Mouse (Mus musculus) layer of hippocampus, adult 9-11 months (tissue): Measurements from ENCODE around the gene Tcl1b4.
A peak's percentile ranks its signal among the peaks of the same experiment; 100 is the strongest.
"Not testable (repeated sequence)": the region's sequence is repeated elsewhere in the genome, so short reads cannot be mapped to it uniquely, and the experiment has no call there.

Experiments
- DNase-seq: peaks from one replicate; pipeline ENCODE4 v3.0.0; 2022

Tcl1b4 gene

GRCm38 (mm10) chr12:105201657-105202056, at the start of gene Tcl1b4:
Tcl1b4 (plus strand) TSS chr12:105201957.
- not testable (repeated sequence) for DNase-seq

- DNase-seq, result not testable (repeated sequence)
These were observed 46.5 kb upstream of the Tcl1b4 start for GRCm38 (mm10) chr12:105155286-105155685.

DNA sequence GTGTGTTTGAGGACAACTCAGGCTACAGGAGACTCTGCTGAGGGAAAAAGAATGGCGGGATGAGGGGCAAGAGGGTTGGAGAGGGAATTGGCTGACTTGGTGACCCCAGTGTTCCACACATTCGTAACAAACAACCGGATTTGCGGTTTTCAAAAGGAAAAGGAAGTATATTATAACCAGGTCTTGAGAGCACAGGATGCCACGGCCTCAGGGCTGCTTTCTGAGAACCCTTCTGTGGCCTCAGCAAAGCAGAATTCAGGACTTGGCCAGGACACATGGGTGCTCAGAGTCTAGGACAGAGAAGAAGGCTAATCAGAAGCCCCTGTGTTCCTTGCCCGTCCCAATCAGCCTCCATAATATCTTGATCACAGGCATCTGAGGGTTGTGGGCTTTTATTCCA, 42.9 kb upstream of the Tcl1b4 start:
- no peak for DNase-seq

DNA sequence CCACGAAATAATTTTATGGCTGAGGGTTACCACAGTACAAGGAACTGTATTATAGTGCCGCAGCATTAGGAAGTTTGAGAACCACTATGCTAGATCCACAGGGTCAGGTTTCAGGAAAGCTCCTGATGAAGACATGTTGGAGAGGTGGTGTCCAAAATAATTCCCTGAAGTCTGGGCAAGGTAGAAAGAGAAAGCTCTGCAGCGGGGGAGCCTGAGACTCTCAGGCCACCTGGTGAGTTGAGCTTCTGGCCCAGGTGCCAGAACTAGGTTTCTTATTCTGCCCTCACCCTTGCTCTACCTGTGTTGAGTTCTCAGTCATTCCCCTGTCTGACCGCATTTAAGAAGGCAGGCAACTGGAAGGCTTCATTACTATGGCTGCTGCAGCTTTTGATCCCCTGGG, 42.4 kb upstream of the Tcl1b4 start, which contains the start of gene Tcl1b1:
Tcl1b1 (plus strand) TSS at position 301 of the 400 bp plus-strand sequence.
- no peak for DNase-seq

DNA sequence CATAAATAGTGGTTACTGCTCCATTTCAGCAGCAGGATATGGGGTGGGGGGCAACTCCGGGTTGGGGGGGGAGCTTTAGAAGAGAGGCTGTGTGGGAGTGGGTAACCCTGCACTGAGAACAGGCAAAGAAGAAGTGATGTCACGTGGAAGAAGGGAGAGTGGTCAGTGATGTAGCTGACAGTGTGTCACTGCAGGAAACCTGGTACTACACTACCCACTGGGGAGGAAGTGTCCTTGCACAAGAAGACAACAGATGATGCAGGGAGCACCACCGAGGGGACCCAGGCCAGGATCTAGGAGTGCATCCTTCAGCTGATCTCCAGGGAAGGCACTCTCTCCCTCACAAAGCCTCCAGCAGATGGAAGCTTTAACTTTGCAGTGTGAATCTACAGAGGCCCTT, 35.0 kb upstream of the Tcl1b4 start:
- DNase-seq, result no peak

- DNase-seq, result no peak
These were observed 28.4 kb upstream of the Tcl1b4 start for GRCm38 (mm10) chr12:105173366-105173765.

DNA sequence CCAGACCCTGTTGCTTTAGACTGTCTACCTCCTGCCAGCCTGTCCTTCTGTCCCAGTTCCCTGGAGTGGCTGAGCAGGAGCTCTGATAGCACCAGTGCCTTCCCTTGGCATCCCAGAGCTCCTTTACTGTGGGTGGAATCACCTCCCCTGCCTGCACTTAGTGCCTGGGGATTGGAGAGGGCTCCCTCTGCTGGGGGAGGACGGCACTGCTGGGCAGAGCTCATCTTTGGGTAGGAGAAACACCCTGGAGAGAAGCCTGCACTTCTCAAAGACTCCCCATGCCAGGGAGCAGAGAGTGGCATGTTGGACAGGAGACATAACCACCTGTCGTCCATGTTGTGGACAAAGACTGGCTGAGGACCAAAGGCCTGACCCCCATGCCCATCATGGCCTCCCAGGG, 27.4 kb upstream of the Tcl1b4 start:
- peak; percentile 5 for DNase-seq

GRCm38 (mm10) chr12:105176044-105176443, 25.7 kb upstream of the Tcl1b4 start, which contains the start of gene Tcl1b5:
Tcl1b5 (plus strand) TSS chr12:105176344.
- not testable (repeated sequence) for DNase-seq

GRCm38 (mm10) chr12:105181040-105181644, 20.6 kb upstream of the Tcl1b4 start:
- not testable (repeated sequence) for DNase-seq

DNA sequence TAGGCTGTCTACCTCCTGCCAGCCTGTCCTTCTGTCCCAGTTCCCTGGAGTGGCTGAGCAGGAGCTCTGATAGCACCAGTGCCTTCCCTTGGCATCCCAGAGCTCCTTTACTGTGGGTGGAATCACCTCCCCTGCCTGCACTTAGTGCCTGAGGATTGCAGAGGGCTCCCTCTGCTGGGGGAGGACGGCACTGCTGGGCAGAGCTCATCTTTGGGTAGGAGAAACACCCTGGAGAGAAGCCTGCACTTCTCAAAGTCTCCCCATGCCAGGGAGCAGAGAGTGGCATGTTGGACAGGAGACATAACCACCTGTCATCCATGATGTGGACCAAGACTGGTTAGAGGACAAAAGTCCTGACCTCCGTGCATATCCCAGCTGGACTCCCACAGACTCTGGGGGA, 12.8 kb upstream of the Tcl1b4 start:
- DNase-seq, result not testable (repeated sequence)

- DNase-seq, result not testable (repeated sequence)
These were observed 11.0 kb upstream of the Tcl1b4 start, which contains the start of gene Tcl1b3 for GRCm38 (mm10) chr12:105190743-105191142. Tcl1b3 (plus strand) TSS chr12:105191043.

DNA sequence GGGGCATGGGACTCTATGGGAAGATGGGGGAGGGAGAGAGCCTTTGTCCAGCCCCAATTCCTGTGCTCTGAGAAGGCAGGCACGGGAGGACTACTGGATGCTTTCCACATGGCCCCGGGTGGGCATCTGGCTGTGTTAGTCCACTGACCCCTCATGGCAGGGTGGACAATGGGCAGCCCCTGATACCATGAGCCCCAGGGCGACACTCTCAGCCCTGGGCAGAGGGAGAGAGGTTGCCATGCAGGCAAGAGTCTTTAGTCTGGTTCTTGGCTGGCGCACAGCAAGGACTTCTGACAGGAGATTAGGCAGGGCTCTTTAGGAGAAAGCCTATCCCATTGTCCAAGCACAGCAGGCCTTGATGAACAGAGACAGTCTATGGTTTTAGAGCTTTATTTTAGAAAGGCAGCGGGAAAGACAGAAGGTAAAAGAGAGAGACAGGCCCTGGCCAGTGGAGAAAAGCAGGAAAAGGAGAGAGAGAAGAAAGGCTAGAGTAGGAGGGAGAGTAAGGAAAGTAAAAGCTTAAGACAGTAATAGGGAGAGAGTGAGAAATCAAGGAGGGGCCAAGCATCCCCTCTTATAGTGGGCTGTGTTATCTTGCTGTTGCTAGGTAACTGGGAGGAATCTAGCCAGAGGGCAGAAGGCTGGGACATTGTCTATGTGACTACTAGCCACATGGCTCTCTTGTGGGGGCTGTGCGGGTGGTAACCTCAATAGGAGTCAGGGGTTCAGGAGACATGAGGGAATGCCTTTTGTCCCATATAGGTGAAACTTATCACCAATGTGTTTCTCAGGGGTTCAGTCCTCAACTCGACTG, 1.9 kb upstream of the Tcl1b4 start:
- not testable (repeated sequence) for DNase-seq

DNA sequence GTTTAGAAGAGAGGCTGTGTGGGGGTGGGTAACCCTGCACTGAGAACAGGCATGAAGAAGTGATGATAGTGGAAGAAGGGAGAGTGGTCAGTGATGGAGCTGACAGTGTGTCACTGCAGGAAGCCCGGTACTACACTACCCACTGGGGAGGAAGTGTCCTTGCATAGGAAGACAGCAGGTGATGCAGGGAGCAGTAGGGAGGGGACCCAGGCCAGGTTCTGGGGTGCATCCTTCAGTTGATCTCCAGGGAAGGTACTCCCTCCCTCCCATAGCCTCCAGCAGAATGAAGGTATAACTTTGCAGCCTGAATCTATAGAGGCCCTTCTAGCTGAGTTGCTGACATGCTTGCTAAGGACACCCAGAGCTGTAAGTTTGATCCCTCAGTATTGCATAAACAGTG, 5.3 kb downstream of the Tcl1b4 start:
- DNase-seq, result no peak

- DNase-seq, result no peak
These were observed 6.7 kb downstream of the Tcl1b4 start for GRCm38 (mm10) chr12:105208441-105208840.

DNA sequence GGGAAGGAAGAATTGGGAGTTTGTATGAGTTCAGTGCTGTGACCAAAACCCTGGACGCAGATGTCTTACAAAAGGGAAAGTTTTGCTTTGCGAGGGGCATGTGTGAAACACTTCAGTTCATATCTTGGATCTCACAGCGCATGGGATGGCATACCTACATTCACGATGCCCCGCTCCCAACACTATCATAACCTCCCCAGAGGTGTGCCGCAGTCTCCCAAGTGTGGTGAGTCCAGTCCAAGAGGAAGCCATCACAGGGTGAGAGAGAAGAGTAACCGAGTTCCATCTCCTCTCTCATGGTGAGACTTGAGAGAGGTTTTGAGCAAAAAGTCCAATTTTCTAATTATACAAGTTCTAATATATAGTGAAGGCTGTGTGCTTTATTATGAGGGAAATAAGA, 7.5 kb downstream of the Tcl1b4 start:
- DNase-seq, result no peak

DNA sequence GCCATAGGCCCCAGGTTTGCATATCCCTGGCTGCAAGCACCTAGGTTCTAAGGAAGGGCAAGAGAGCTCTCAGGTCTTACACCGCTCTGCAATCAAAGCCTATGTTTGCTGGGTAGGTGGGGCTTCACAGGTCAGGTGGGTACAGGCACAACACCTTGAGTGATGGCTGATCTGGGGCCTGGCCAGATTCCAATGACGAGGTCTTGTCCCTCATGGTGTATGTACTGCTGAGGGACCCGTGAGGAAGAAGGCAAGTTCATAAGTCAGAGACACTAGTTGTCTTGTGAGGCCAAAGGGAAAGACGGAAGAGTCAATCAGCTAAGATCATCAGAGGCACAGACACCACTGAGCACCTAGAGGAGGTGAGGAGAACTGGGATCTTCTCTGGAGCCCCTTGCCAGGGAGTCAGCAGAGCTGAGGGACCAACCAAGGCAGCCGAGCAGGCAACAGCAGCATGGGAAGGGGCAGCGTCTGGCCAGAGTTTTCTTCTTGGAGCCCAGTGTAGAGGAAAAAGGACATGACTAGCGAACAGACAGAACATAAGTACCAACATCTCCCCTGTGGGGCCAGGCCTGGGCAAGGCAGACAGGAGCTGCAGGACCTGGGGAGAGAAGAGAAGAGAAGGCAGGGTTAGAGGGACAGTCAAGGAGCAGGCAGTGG, 15.5 kb downstream of the Tcl1b4 start:
- DNase-seq, result no peak

DNA sequence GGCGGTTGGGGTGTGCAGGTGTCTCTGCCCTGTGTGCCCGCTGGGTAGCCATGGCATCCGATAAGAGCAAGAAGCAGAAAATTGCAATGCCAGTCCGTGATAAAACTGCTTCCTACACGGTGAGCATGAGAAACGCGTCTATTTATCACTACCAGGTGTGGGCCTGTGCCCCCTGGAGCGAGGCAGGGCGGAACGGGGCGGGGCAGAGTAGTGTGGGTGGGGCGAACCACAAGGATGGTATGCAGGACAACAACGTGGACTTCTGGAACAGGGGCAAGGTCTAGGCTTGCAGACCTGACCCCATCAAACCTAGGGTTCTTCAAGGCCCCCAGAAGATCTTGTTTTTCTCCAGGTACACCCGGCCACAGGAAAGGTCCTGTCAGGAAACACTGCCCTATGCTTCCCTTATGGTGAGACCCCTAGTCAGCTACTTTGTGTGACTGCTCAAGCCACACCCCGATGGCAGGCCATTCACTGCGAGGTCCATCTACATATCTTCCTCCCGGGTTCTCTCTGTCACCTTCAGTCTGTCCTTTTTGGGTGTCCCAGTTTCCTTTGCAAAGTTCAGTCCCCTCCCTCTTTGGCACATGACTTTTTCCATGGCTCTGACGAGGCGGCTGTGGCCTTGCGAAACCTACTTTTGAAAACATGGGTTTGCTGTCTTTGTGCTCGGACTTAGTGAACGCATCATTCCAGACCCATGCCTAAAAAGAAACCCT, 21.0 kb downstream of the Tcl1b4 start, which contains the start of gene Tcl1:
Tcl1 (minus strand) TSS at position 193 of the 719 bp plus-strand sequence.
- DNase-seq, result no peak

DNA sequence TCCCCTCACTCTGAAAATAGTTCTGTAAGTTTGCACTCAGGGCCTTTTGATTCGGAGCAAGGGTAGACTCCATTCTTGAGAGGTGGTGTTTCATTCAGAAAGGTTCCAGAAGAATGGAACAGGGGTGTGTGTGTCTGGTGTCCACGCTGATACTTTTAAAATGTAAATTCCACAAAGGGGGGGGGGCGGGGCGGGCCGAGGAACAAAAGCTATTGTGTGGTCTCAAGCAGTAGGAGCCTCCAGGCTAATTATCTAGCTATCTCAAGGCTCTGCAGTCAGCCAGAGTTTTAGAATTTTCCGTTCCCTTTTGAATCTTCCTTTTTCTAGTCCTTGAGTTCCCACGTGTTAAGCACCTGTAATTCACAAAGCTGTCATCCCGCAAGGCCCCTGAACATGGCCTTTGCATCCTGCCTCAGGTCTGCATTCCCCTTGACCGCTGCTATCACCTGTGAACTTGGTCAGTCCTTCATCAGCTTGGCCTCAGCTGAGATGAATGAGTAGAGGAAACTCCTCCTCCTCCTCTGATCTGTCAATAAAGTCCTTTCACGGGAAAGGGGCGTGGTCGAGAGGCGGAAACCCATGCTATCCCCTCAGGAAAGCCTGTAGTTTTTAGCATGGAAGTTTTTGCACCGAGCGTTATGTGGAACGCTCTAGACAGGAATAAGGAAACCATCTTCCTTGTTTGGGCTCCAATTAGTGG, 23.0 kb downstream of the Tcl1b4 start:
- no peak for DNase-seq

DNA sequence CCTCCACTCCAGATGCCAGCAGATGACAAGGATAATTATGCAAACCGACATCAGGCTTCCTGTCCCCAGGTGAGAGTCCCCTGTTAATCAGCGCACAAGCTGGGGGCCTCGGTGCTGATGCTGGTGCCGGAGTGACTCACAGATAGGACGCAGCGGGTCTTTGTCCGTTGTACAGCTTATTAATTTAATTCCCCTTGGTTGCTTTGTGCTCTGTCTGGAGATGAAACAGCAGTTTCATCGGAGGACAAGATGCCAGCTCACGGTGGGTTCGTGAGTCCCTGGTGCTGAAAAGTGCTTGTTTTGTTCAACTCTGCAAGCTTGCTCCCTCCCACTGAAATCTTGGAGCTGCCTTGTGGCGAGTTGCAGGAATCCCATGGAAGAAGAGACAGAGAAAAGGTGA, 32.6 kb downstream of the Tcl1b4 start:
- no peak for DNase-seq

- DNase-seq, result no peak
These were observed 33.3 kb downstream of the Tcl1b4 start for GRCm38 (mm10) chr12:105235091-105235490.

GRCm38 (mm10) chr12:105239060-105239459, 37.3 kb downstream of the Tcl1b4 start:
- DNase-seq, result no peak

DNA sequence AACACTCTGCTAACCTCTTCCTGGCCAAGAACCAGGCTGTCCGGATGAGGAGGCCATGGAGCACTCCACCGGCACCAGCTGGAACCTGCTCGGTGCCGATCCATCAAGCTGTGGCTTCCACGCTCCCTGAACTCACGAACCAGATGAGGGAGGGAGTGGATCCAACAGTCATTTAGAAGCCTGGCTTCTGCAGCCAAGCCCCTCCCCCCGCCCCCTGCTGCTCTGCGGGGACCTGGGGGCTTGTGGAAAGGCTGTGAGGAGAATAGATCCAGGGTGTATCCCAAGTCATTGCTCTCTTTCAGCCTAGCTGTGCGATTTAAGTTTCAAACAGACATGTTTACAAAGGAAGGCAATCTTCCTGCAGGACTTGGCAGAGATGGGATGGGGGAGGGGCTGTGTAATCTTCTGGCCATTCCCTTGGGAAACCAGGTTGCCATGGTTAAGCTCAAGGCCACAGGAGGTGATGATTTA, 47.0 kb downstream of the Tcl1b4 start:
- DNase-seq, result no peak
